Mouse (Mus musculus) gastrocnemius, adult 2 months (tissue): ENCODE results near the gene Zfhx3. TPM values are rescaled to one million over a fixed set of nuclear protein-coding genes. Genes with fewer than 3 reads are reported as not detected.
A peak's percentile ranks its signal among the peaks of the same experiment; 100 is the strongest.

Experiments used
- DNase-seq: peaks from one replicate; pipeline ENCODE4 v3.0.0; 2022
- H3K27ac ChIP-seq: fragments of 200-600 bp; 2 replicates; pipeline ENCODE4 v1.8.1; 2022; ENCODE audit warnings: mild to moderate bottlenecking
- H3K4me3 ChIP-seq: fragments of 200-600 bp; 2 replicates; pipeline ENCODE4 v1.8.1; 2022; ENCODE audit warnings: mild to moderate bottlenecking, moderate library complexity
- CTCF ChIP-seq: fragments of 200-600 bp; IDR thresholded peaks from 2 replicates; pipeline ENCODE4 v1.8.1; 2022; ENCODE audit warnings: antibody characterized with exemption, mild to moderate bottlenecking, moderate library complexity
- intact Hi-C: fragments of 180-260 bp; cut with DNase I; formaldehyde crosslinking; loops from one replicate; pipeline ENCODE4 v1.15.1; 2025
- total RNA-seq, 2 experiments: library from RNA; stranded (reverse); gene quantifications; 2 replicates each; pipeline ENCODE4 v1.2.3; 2021

The Zfhx3 gene
- total RNA-seq, 2 experiments from 2014 or later: 14.1 to 17.7 TPM

GRCm38 (mm10) chr8:108897347-108898100 is 955.1 kb downstream of the Zfhx3 start:
- peak overlapping the region; percentile 35; the same call in 1 of the 2 replicates for H3K27ac ChIP-seq
- intact Hi-C loops: no loop called here
- no peak for TF ChIP-seq CTCF
- H3K4me3 ChIP-seq: no peak overlapping the region
- no peak for DNase-seq

GRCm38 (mm10) chr8:108899251-108899771 is 956.9 kb downstream of the Zfhx3 start:
- Histone ChIP-seq H3K27ac (no peak overlapping the region), H3K4me3 (no peak overlapping the region)
- intact Hi-C loops: no loop called here
- DNase-seq: no peak
- no peak for TF ChIP-seq CTCF

GRCm38 (mm10) chr8:108900541-108900940 is 958.1 kb downstream of the Zfhx3 start:
- intact Hi-C loops: no loop called here
- no peak overlapping the region for H3K27ac ChIP-seq
- no peak for DNase-seq
- no peak overlapping the region for H3K4me3 ChIP-seq
- TF ChIP-seq CTCF: no peak

- TF ChIP-seq CTCF: no peak
- Histone ChIP-seq H3K4me3 (no peak overlapping the region), H3K27ac (no peak overlapping the region)
- DNase-seq: no peak
- intact Hi-C loops: no loop called here
Observed at GRCm38 (mm10) chr8:108901208-108901607, 958.8 kb downstream of the Zfhx3 start.

GRCm38 (mm10) chr8:108903550-108903949 is 961.1 kb downstream of the Zfhx3 start:
- Histone ChIP-seq H3K4me3 (no peak overlapping the region), H3K27ac (no peak overlapping the region)
- no peak for TF ChIP-seq CTCF
- DNase-seq: no peak
- intact Hi-C loops: no loop called here

- TF ChIP-seq CTCF: no peak
Observed at GRCm38 (mm10) chr8:108904288-108904971, 962.0 kb downstream of the Zfhx3 start.

GRCm38 (mm10) chr8:108908066-108908465 is 965.6 kb downstream of the Zfhx3 start:
- H3K27ac ChIP-seq: no peak overlapping the region
- intact Hi-C loops: no loop called here
- no peak overlapping the region for H3K4me3 ChIP-seq
- no peak for DNase-seq
- TF ChIP-seq CTCF: no peak

More at GRCm38 (mm10) chr8:108904288-108904971, 962.0 kb downstream of the Zfhx3 start:
- H3K4me3 ChIP-seq: no peak overlapping the region
- no peak for DNase-seq
- intact Hi-C loops: no loop called here
- H3K27ac ChIP-seq: no peak overlapping the region

- no peak for DNase-seq
- no peak overlapping the region for H3K4me3 ChIP-seq
- intact Hi-C loops: no loop called here
- no peak for TF ChIP-seq CTCF
- H3K27ac ChIP-seq: no peak overlapping the region
Observed at GRCm38 (mm10) chr8:108908540-108908939, 966.1 kb downstream of the Zfhx3 start.

GRCm38 (mm10) chr8:108909035-108909434 is 966.6 kb downstream of the Zfhx3 start:
- no peak overlapping the region for H3K4me3 ChIP-seq
- no peak for DNase-seq
- no peak overlapping the region for H3K27ac ChIP-seq
- no peak for TF ChIP-seq CTCF
- intact Hi-C loops: no loop called here

GRCm38 (mm10) chr8:108909455-108909854 is 967.0 kb downstream of the Zfhx3 start:
- Histone ChIP-seq H3K27ac (no peak overlapping the region), H3K4me3 (no peak overlapping the region)
- intact Hi-C loops: no loop called here
- no peak for TF ChIP-seq CTCF
- no peak for DNase-seq

GRCm38 (mm10) chr8:108910843-108911242 is 968.4 kb downstream of the Zfhx3 start:
- intact Hi-C loops: loop anchor here (1.0 to 10.0 kb wide), 4 partner anchors 25 to 337 kb away; no protein-coding TSS in a partner anchor
- no peak for TF ChIP-seq CTCF
- H3K4me3 ChIP-seq: peak overlapping the region; percentile 41
- no peak overlapping the region for H3K27ac ChIP-seq
- DNase-seq: peak; percentile 46

- intact Hi-C loops: loop anchor here (1.0 to 10.0 kb wide), 4 partner anchors 25 to 337 kb away; no protein-coding TSS in a partner anchor
- H3K4me3 ChIP-seq: peak overlapping the region; percentile 41
- TF ChIP-seq CTCF: peak; percentile 99
Observed at GRCm38 (mm10) chr8:108911511-108911910, 969.1 kb downstream of the Zfhx3 start.

GRCm38 (mm10) chr8:108912998-108913397 is 970.6 kb downstream of the Zfhx3 start:
- H3K4me3 ChIP-seq: no peak overlapping the region
- H3K27ac ChIP-seq: no peak overlapping the region
- TF ChIP-seq CTCF: no peak
- DNase-seq: no peak
- intact Hi-C loops: loop anchor here (5.0 to 10.0 kb wide), 2 partner anchors 201 to 272 kb away; no protein-coding TSS in a partner anchor

More at GRCm38 (mm10) chr8:108911511-108911910, 969.1 kb downstream of the Zfhx3 start:
- DNase-seq: peak; percentile 88
- H3K27ac ChIP-seq: no peak overlapping the region
